Mouse (Mus musculus): ENCODE measurements around the gene Sufu. TPM values are rescaled to one million over a fixed set of nuclear protein-coding genes. Genes with fewer than 3 reads are reported as not detected.

Sufu gene
- total and polyA plus RNA-seq, 3 experiments: 11.4 to 42.5 TPM; not detected in 1

- TF ChIP-seq NELFE (IDR thresholded peaks at IDR 0.05; ENCODE audit: low read depth, low read length): no peak
- TF ChIP-seq NRF1 (IDR thresholded peaks at IDR 0.05; ENCODE audit: insufficient read depth, low read depth, low read length, poor library complexity, severe bottlenecking): no peak
- no peak for TF ChIP-seq ETS1 (IDR thresholded peaks at IDR 0.05; ENCODE audit: low read depth, low read length)
- no peak for TF ChIP-seq USF1 (IDR thresholded peaks at IDR 0.05; ENCODE audit: low read depth, low read length)
- no peak for TF ChIP-seq HCFC1 (IDR thresholded peaks at IDR 0.05; ENCODE audit: low read depth, low read length)
- no peak for TF ChIP-seq POLR2AphosphoS2 (IDR thresholded peaks at IDR 0.05; ENCODE audit: low read length)
- no peak for TF ChIP-seq RAD21 (IDR thresholded peaks at IDR 0.05; ENCODE audit: low read depth, low read length)
- no peak for TF ChIP-seq MEF2A (IDR thresholded peaks at IDR 0.05; ENCODE audit: extremely low read depth, insufficient replicate concordance, low read depth, low read length, poor library complexity, severe bottlenecking)
- Histone ChIP-seq H3K9ac (ENCODE audit: control insufficient read depth, low read depth, low read length, poor library complexity, severe bottlenecking) (no peak overlapping the region), H3K4me3 (ENCODE audit: control insufficient read depth in 1 of 2, insufficient read depth in 1 of 2, low read depth in 2 of 2, low read length in 2 of 2) (no peak overlapping the region), H3K36me3 (ENCODE audit: control insufficient read depth in 1 of 2, insufficient read depth in 2 of 2, low read length in 2 of 2) (no peaks in the 10 kb centered on the region; a peak in 1 of 4 replicates), H3K4me1 (ENCODE audit: control insufficient read depth in 1 of 2, insufficient read depth in 2 of 2, low read length in 2 of 2) (no peaks in the 10 kb centered on the region), H3K27ac (ENCODE audit: control insufficient read depth, low read depth, low read length) (no peak overlapping the region), H3K9me3 (replicated peaks; ENCODE audit: insufficient read depth, low read length) (no peaks in the 10 kb centered on the region), H3K79me2 (ENCODE audit: control insufficient read depth, insufficient read depth, low read length, poor library complexity) (peaks cover 3% of the 10 kb centered on the region; the same call in 1 of the 2 replicates), H3K27me3 (ENCODE audit: control insufficient read depth in 1 of 2, insufficient read depth in 2 of 2, low read length in 2 of 2) (no peaks in the 10 kb centered on the region)
- DNase-seq (ENCODE audit: low read depth, low spot score): no peak
Measured at GRCm38 (mm10) chr19:46418051-46418450, 21.4 kb downstream of the Sufu start.

- TF ChIP-seq UBTF (IDR thresholded peaks at IDR 0.05; ENCODE audit: borderline replicate concordance, insufficient read depth, low read depth, low read length) (no peak), BHLHE40 (IDR thresholded peaks at IDR 0.05; ENCODE audit: borderline replicate concordance, low read depth, low read length) (no peak), MYC (IDR thresholded peaks at IDR 0.05; ENCODE audit: low read depth, low read length) (no peak), KAT2A (conservative IDR thresholded peaks at IDR 0.05; ENCODE audit: low read depth, low read length) (no peak), POLR2AphosphoS2 (IDR thresholded peaks at IDR 0.05; ENCODE audit: low read length) (no peak), ZC3H11A (IDR thresholded peaks at IDR 0.05; ENCODE audit: low read depth, low read length) (no peak), SMC3 (IDR thresholded peaks at IDR 0.05; ENCODE audit: low read depth, low read length) (no peak)
- H3K27ac ChIP-seq (ENCODE audit: control insufficient read depth, low read depth, low read length): no peak overlapping the region
- H3K9me3 ChIP-seq (replicated peaks; ENCODE audit: insufficient read depth, low read length): no peaks in the 10 kb centered on the region
- no peak overlapping the region for H3K9ac ChIP-seq (ENCODE audit: control insufficient read depth, low read depth, low read length, poor library complexity, severe bottlenecking)
- H3K27me3 ChIP-seq (ENCODE audit: control insufficient read depth in 1 of 2, insufficient read depth in 2 of 2, low read length in 2 of 2): no peaks in the 10 kb centered on the region
- no peaks in the 10 kb centered on the region for H3K4me1 ChIP-seq (ENCODE audit: control insufficient read depth in 1 of 2, insufficient read depth in 2 of 2, low read length in 2 of 2)
- no peaks in the 10 kb centered on the region; a peak in 1 of 4 replicates for H3K36me3 ChIP-seq (ENCODE audit: control insufficient read depth in 1 of 2, insufficient read depth in 2 of 2, low read length in 2 of 2)
- no peak for DNase-seq (ENCODE audit: low read depth, low spot score)
- H3K4me3 ChIP-seq (ENCODE audit: control insufficient read depth in 1 of 2, insufficient read depth in 1 of 2, low read depth in 2 of 2, low read length in 2 of 2): no peak overlapping the region
- no peaks in the 10 kb centered on the region; the same call in 1 of the 2 replicates for H3K79me2 ChIP-seq (ENCODE audit: control insufficient read depth, insufficient read depth, low read length, poor library complexity)
Measured at GRCm38 (mm10) chr19:46420410-46420809, 23.7 kb downstream of the Sufu start.
